Mouse (Mus musculus): ENCODE measurements at regions not wholly inside any gene's neighbourhood (a gene's known extent, or its start where the extent isn't known, plus 50 kb on each side); places are given as distances from the start of the nearest gene placed in this dataset.

- DNase-seq: no peak
Measured at GRCm38 (mm10) chr13:99057293-99057588, 72.9 kb upstream of the 1700024P04Rik start.

- no peak for DNase-seq
Measured at GRCm38 (mm10) chr13:99056432-99057292, 72.3 kb upstream of the 1700024P04Rik start.

DNA sequence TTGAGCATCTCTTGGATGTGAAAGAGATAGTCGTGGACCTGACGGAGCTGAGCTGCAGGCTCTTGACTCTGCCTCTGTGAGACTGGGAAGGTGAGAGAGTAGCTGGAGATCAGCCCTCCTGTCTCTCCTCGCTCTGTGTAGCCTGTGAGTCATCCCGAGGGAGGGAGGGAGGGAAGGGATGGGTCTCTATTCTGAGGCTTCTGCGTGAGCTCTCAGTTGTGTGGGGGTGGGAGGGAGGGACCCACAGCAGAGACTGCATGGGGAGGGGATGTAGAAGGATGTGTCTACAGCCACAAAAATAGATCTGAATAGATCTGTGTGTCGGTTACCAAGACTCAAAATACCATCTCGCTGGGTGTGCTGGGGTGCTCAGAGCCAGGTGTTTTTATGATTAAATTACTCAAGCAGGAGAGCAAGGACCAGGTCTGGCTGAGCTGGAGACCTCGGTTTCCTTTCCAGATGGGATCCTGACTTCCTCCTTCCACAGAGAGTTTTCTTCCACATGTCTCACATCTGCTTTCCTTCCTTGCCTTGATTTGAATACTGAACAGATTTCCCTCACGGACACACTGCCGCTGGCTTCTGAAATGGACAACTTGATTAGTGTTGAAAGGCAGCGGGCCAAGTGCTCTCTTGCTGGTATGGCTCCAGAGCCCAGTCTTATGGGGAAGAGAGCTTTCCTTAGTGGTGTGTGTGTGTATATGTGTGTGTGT, 71.4 kb upstream of the 1700024P04Rik start:
- no peak for DNase-seq

GRCm38 (mm10) chr13:99052076-99052475, 67.7 kb upstream of the 1700024P04Rik start:
- DNase-seq: no peak

DNA sequence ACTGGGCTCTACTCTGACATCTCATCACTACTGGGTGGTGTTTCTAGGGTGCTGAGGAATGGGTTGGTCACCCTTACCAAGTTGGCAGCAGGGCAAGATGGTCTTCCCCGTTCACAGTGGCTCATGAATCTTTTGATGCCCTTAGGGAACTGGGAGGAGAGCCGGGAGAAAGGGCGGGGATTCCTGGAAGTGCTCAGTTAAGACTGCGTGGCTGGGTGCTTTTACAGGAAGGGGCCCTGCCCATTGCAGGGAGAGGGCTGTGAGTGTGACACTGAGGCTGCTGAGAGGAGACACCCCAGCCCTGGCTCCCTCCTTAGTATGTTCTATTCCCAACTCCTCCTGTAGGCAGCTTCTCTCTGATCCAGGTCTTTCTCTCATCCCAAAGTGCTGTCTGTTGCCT, 65.3 kb upstream of the 1700024P04Rik start:
- no peak for DNase-seq

GRCm38 (mm10) chr13:99048651-99049100, 64.3 kb upstream of the 1700024P04Rik start:
- no peak for DNase-seq

DNA sequence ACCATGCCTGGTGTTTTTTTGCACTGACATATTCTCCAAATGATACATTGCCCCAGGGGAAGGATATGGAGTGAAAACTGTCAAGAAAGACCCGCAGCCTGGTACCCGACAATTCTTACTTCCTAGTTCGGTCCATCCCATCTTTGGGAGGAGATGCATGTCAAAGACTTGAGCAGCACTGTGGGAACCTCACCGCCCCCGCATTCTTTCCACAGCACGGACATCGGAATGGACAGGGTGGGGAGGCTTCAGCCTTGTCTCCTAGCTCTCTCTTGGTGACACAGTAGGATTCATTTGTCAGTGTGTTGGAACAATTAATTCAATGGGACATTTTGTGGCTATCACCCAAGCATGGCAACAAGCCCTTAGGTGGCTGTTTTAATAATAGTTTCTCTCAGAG, 62.9 kb upstream of the 1700024P04Rik start:
- no peak for DNase-seq

- no peak for DNase-seq
Measured at GRCm38 (mm10) chr13:99046737-99047136, 62.4 kb upstream of the 1700024P04Rik start.

DNA sequence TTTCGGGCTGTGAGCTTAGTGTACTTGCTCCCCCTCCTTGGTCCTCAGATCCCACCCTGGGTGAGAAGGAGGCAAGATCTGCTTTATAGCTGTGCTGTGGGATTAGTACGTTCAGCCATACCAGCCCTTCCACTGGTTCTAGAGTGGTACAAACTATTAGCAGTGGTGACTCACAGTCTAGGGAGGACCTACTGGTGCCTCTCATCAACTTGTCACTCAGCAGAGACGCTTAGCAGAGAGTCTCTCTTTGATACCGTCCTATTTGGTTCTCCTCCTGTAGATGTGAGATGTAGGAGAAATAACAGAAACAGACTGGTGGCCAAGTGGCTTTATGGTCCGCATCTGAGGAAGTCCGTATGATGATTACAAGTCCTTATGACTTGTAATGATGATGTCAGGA, 57.7 kb upstream of the 1700024P04Rik start:
- no peak for DNase-seq

GRCm38 (mm10) chr13:99041256-99041655, 56.9 kb upstream of the 1700024P04Rik start:
- no peak for DNase-seq

GRCm38 (mm10) chr13:99040846-99041245, 56.5 kb upstream of the 1700024P04Rik start:
- no peak for DNase-seq

DNA sequence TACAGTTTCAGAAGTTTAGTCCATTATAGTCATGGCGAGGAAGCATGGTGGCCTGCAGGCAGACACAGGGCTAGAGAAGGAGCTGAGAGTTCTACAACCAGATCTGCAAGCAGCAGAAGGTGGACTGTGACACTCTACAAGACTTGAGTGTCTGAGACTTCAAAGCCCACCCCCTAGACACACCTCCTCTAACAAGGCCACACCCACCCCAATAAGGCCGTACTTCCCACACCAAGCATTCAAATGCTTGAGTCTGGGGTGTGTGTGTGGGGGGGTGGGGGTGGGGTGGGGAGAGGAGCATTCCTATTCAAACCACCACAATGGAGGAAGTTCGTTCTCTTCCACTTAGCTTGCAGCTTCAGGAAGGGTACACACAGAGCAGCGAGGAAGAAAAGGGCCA, 55.8 kb upstream of the 1700024P04Rik start:
- DNase-seq: no peak

GRCm38 (mm10) chr13:99039063-99039385, 54.7 kb upstream of the 1700024P04Rik start:
- DNase-seq: no peak

DNA sequence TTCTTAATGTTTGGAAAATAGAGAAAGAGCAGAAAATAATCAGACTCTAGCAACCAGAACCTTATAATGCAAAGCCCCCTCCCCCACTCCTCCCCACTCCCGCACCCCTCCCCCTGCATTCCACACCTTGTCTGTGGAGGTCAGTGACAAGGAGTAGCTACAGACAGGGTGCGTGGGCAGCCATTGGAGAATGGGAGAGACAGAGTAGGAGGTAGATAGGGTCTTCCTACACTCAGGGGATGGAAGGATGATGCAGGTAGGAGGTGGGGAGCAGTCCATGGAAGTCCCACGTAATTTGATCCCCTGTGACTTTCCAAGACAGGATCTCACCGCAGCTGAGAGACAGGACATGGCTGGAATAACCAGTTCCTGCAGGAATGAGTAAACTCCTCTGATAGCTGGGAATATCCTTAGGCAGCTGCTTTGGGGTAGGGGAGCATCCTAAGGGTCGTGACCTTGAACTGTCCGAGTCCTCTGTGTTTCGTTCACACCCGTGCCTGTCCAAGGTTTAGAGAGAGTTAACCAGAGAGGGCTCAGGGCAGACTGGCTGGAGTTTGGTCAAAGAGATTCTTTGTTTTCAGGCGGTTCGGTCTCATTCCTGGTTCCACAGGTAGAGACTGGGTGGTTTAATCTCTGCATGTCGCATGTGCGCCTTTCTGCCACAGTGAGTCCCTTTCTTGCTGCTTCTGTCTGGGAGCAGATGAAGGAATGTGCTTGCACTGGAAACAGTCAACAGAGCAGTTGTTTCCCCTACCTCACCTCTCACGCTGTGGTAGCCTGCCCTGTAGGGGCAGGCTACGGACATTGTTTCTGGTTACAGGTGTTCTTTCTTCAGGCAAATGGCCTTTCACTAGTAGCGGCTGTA, 54.1 kb upstream of the 1700024P04Rik start:
- DNase-seq: no peak

- no peak for DNase-seq
Measured at GRCm38 (mm10) chr13:99037131-99037530, 52.8 kb upstream of the 1700024P04Rik start.

Measured in thymus, adult 18-20 months (tissue).